Mouse (Mus musculus) kidney, postnatal 0 days (tissue): ENCODE measurements at regions not wholly inside any gene's neighbourhood (a gene's known extent, or its start where the extent isn't known, plus 50 kb on each side); places are given as distances from the start of the nearest gene placed in this dataset.

Experiments
- ATAC-seq: fragments of 200-750 bp; cut with Nextera tagmentation; replicated peaks from 2 replicates; pipeline ENCODE4 v1.8.0; 2017; ENCODE audit warnings: low read depth, moderate number of reproducible peaks, moderate TSS enrichment, moderate library complexity; ENCODE audit not compliant: low FRiP score
- DNase-seq: peaks from one replicate; pipeline ENCODE4 v3.0.0-alpha.2; 2016; ENCODE audit warnings: low spot score
- H3K27ac ChIP-seq: fragments of 300-500 bp; sonication (generic); 2 replicates; pipeline ENCODE4 v1.5.1; 2014; ENCODE audit warnings: mild to moderate bottlenecking
- H3K27me3 ChIP-seq: fragments of 300-500 bp; sonication (generic); 2 replicates; pipeline ENCODE4 v1.6.1; 2014; ENCODE audit warnings: low read length, mixed read lengths; ENCODE audit not compliant: insufficient read depth
- H3K36me3 ChIP-seq: fragments of 300-500 bp; sonication (generic); 2 replicates; pipeline ENCODE4 v1.6.1; 2014; ENCODE audit warnings: low read length, mixed read lengths; ENCODE audit not compliant: insufficient read depth
- H3K4me1 ChIP-seq: fragments of 300-500 bp; sonication (generic); replicated peaks from 2 replicates; pipeline ENCODE4 v1.6.1; 2014; ENCODE audit warnings: antibody characterized with exemption, low read length, mixed read lengths; ENCODE audit not compliant: insufficient read depth
- H3K4me2 ChIP-seq: fragments of 300-500 bp; sonication (generic); 2 replicates; pipeline ENCODE4 v1.6.1; 2014; ENCODE audit warnings: mild to moderate bottlenecking, low read length, moderate library complexity, mixed read lengths
- H3K4me3 ChIP-seq: fragments of 300-500 bp; sonication (generic); replicated peaks from 2 replicates; pipeline ENCODE4 v1.5.1; 2014; ENCODE audit warnings: low read depth, low read length
- H3K9ac ChIP-seq: fragments of 300-500 bp; sonication (generic); 2 replicates; pipeline ENCODE4 v1.6.1; 2014; ENCODE audit warnings: low read depth, low read length
- H3K9me3 ChIP-seq: fragments of 300-500 bp; sonication (generic); replicated peaks from 2 replicates; pipeline ENCODE4 v1.6.1; 2016; ENCODE audit warnings: low read length, inconsistent platforms, mixed read lengths
- CTCF ChIP-seq: IDR thresholded peaks from 2 replicates; pipeline ENCODE4 v1.5.1; 2016; ENCODE audit warnings: antibody characterized with exemption, low read depth, mild to moderate bottlenecking, moderate library complexity
- WGBS: fragments of 180-500 bp; shearing (Covaris S2); extraction: QIAGEN DNeasy Blood & Tissue Kit; methylation state at CpG from one replicate; pipeline ENCODE4 v1.1.7; 2014; 5-methylcytosine and 5-hydroxymethylcytosine counted together

GRCm38 (mm10) chr2:38420498-38420897 is 81.4 kb downstream of the Lhx2 start:
- ATAC-seq (no peak), DNase-seq (no peak)
- no peaks in the 10 kb centered on the region for H3K9me3 ChIP-seq
- no peak overlapping the region for H3K4me3 ChIP-seq
- no peak overlapping the region for H3K9ac ChIP-seq
- no peaks in the 10 kb centered on the region for H3K4me1 ChIP-seq
- TF ChIP-seq CTCF = no peak
- no peaks in the 10 kb centered on the region for H3K27me3 ChIP-seq
- H3K4me2 ChIP-seq = no peak overlapping the region
- H3K27ac ChIP-seq = no peak overlapping the region
- no peaks in the 10 kb centered on the region for H3K36me3 ChIP-seq
- 43% methylated on average over 3 of the region's 3 CpGs for WGBS

GRCm38 (mm10) chr2:38422406-38422805 is 83.3 kb downstream of the Lhx2 start:
- ATAC-seq = no peak
- no peaks in the 10 kb centered on the region for H3K9me3 ChIP-seq
- H3K27me3 ChIP-seq = no peaks in the 10 kb centered on the region
- TF ChIP-seq CTCF = no peak
- no peak for DNase-seq
- H3K4me2 ChIP-seq = no peak overlapping the region
- no peaks in the 10 kb centered on the region for H3K36me3 ChIP-seq
- WGBS = 88% methylated on average over 3 of the region's 3 CpGs
- H3K9ac ChIP-seq = no peak overlapping the region
- H3K4me1 ChIP-seq = no peaks in the 10 kb centered on the region
- H3K27ac ChIP-seq = no peak overlapping the region
- H3K4me3 ChIP-seq = no peak overlapping the region

GRCm38 (mm10) chr2:38423886-38424277 is 84.8 kb downstream of the Lhx2 start:
- Histone ChIP-seq H3K27ac (no peak overlapping the region), H3K9ac (no peak overlapping the region), H3K4me2 (no peak overlapping the region), H3K4me1 (no peaks in the 10 kb centered on the region), H3K4me3 (no peak overlapping the region), H3K36me3 (no peaks in the 10 kb centered on the region), H3K9me3 (no peaks in the 10 kb centered on the region), H3K27me3 (no peaks in the 10 kb centered on the region)
- ATAC-seq (no peak), DNase-seq (no peak)
- 31% methylated on average over 7 of the region's 7 CpGs for WGBS
- no peak for TF ChIP-seq CTCF

GRCm38 (mm10) chr2:38424278-38424931 is 85.3 kb downstream of the Lhx2 start:
- Histone ChIP-seq H3K36me3 (no peaks in the 10 kb centered on the region), H3K9me3 (no peaks in the 10 kb centered on the region), H3K4me2 (no peak overlapping the region), H3K4me3 (no peak overlapping the region), H3K9ac (no peak overlapping the region), H3K4me1 (no peaks in the 10 kb centered on the region), H3K27me3 (no peaks in the 10 kb centered on the region), H3K27ac (no peak overlapping the region)
- DNase-seq (no peak), ATAC-seq (no peak; the same call in 1 of the 2 replicates)
- 5% methylated on average over 22 of the region's 22 CpGs for WGBS
- no peak for TF ChIP-seq CTCF

- H3K4me2 ChIP-seq = no peak overlapping the region
- 27% methylated on average over 9 of the region's 9 CpGs for WGBS
These were observed 85.9 kb downstream of the Lhx2 start for GRCm38 (mm10) chr2:38424976-38425375.

GRCm38 (mm10) chr2:38429752-38430378 is 81.6 kb upstream of the Nek6 start:
- DNase-seq (peak; percentile 75), ATAC-seq (no peak; the same call in 1 of the 2 replicates)
- H3K27ac ChIP-seq = no peak overlapping the region
- H3K4me2 ChIP-seq = no peak overlapping the region
- H3K27me3 ChIP-seq = no peaks in the 10 kb centered on the region
- WGBS = 44% methylated on average over 6 of the region's 6 CpGs
- no peaks in the 10 kb centered on the region for H3K9me3 ChIP-seq
- TF ChIP-seq CTCF = peak; percentile 92
- H3K4me1 ChIP-seq = no peaks in the 10 kb centered on the region
- H3K4me3 ChIP-seq = no peak overlapping the region
- no peak overlapping the region for H3K9ac ChIP-seq
- H3K36me3 ChIP-seq = no peaks in the 10 kb centered on the region

More at GRCm38 (mm10) chr2:38424976-38425375, 85.9 kb downstream of the Lhx2 start:
- Histone ChIP-seq H3K27me3 (no peaks in the 10 kb centered on the region), H3K9ac (no peak overlapping the region), H3K27ac (no peak overlapping the region), H3K4me1 (no peaks in the 10 kb centered on the region), H3K36me3 (no peaks in the 10 kb centered on the region), H3K4me3 (no peak overlapping the region), H3K9me3 (no peaks in the 10 kb centered on the region)
- no peak for TF ChIP-seq CTCF
- DNase-seq (no peak), ATAC-seq (no peak)
